Mouse (Mus musculus) limb, embryonic 15.5 days (tissue): ENCODE data around the gene 4430402I18Rik. TPM values are rescaled to one million over a fixed set of nuclear protein-coding genes. Genes with fewer than 3 reads are reported as not detected.

Experiments used
- ATAC-seq: fragments of 200-750 bp; cut with Nextera tagmentation; 2 replicates; pipeline ENCODE4 v1.8.0; 2017; ENCODE audit warnings: low read depth, moderate TSS enrichment; ENCODE audit not compliant: insufficient number of reproducible peaks, low FRiP score, low TSS enrichment
- H3K27ac ChIP-seq: fragments of 300-500 bp; sonication (generic); 2 replicates; pipeline ENCODE4 v1.5.1; 2015; ENCODE audit warnings: moderate library complexity, mild to moderate bottlenecking, inconsistent platforms
- H3K27me3 ChIP-seq: fragments of 300-500 bp; sonication (generic); 2 replicates; pipeline ENCODE4 v1.6.1; 2015; ENCODE audit warnings: inconsistent platforms
- H3K36me3 ChIP-seq: fragments of 300-500 bp; sonication (generic); 2 replicates; pipeline ENCODE4 v1.6.1; 2015; ENCODE audit warnings: inconsistent platforms
- H3K4me1 ChIP-seq: fragments of 300-500 bp; sonication (generic); 2 replicates; pipeline ENCODE4 v1.6.1; 2015; ENCODE audit warnings: inconsistent platforms
- H3K4me2 ChIP-seq: fragments of 300-500 bp; sonication (generic); 2 replicates; pipeline ENCODE4 v1.6.1; 2015; ENCODE audit warnings: mild to moderate bottlenecking, inconsistent platforms
- H3K4me3 ChIP-seq: fragments of 300-500 bp; sonication (generic); 2 replicates; pipeline ENCODE4 v1.5.1; 2015; ENCODE audit warnings: mild to moderate bottlenecking, inconsistent platforms
- H3K9ac ChIP-seq: fragments of 300-500 bp; sonication (generic); 2 replicates; pipeline ENCODE4 v1.6.1; 2015; ENCODE audit warnings: inconsistent platforms
- H3K9me3 ChIP-seq: fragments of 300-500 bp; sonication (generic); 2 replicates; pipeline ENCODE4 v1.6.1; 2016; ENCODE audit warnings: inconsistent platforms
- WGBS: fragments of 180-500 bp; shearing (Covaris S2); methylation state at CpG from one replicate; pipeline ENCODE4 v1.1.7; 2015; 5-methylcytosine and 5-hydroxymethylcytosine counted together
- polyA plus RNA-seq: library from polyadenylated mRNA; unstranded; fragments of >200 nt; fragmentation: Nextera tagmentation; extraction: Ambion mirVana; gene quantifications from 2 replicates; pipeline ENCODE4 v1.2.1, GENCODE M21; 2015

4430402I18Rik gene
- polyA plus RNA-seq, 1 experiment from 2014 or later = 0.47 TPM

DNA sequence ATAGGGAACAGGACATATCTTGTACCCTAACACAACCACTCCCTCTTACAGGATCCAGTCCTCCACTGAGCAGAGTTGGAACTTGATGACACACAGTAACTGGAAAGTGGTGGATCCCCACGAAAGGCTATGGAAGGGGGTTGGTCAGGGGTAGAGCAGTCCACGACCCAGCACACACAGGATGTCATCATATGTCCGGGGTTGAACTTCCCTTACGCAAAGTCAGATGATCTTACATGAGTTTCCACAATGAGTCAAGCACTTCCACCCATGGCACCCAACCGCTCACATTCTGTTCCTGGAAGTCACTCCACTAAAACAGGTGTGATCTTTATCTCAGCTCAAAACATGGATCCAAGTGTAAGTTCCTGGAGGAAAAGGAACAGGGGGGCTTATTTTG lies 49.8 kb downstream of the 4430402I18Rik start:
- no peak overlapping the region for H3K9ac ChIP-seq
- no peaks in the 10 kb centered on the region for H3K27me3 ChIP-seq
- H3K27ac ChIP-seq = no peak overlapping the region
- no peak overlapping the region for H3K4me2 ChIP-seq
- ATAC-seq = no peak
- H3K4me3 ChIP-seq = no peak overlapping the region
- no peaks in the 10 kb centered on the region for H3K36me3 ChIP-seq
- no peaks in the 10 kb centered on the region for H3K9me3 ChIP-seq
- 80% methylated on average over 5 of the region's 5 CpGs for WGBS
- H3K4me1 ChIP-seq = 0 out of 2 replicates have a peak, but pooled peaks cover 2% of the 10 kb centered on the region

DNA sequence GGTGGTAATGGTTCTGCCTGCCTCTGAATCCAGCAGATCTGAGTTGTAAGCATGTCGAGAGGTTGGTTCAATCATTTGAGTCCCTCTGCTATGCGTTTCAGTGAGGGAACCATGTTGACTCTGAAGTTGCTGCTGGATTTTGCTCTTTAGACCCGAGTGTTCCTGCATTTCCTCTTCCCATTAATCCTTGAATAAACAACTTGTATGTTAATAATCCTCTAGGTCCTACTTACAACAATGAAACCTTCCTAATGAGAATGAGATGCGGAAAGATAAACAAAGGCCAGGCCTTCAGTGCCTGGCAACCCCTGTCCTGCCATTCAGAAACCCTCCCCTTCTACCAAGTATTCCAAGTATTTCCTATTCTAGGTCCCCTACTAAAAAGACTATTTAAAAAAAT lies 51.1 kb downstream of the 4430402I18Rik start:
- Histone ChIP-seq H3K36me3 (no peaks in the 10 kb centered on the region), H3K4me2 (no peak overlapping the region), H3K4me1 (0 out of 2 replicates have a peak, but pooled peaks cover 2% of the 10 kb centered on the region), H3K27ac (no peak overlapping the region), H3K4me3 (no peak overlapping the region), H3K9me3 (no peaks in the 10 kb centered on the region), H3K9ac (no peak overlapping the region), H3K27me3 (no peaks in the 10 kb centered on the region)
- no peak for ATAC-seq
- 54% methylated on average over 4 of the region's 4 CpGs for WGBS

DNA sequence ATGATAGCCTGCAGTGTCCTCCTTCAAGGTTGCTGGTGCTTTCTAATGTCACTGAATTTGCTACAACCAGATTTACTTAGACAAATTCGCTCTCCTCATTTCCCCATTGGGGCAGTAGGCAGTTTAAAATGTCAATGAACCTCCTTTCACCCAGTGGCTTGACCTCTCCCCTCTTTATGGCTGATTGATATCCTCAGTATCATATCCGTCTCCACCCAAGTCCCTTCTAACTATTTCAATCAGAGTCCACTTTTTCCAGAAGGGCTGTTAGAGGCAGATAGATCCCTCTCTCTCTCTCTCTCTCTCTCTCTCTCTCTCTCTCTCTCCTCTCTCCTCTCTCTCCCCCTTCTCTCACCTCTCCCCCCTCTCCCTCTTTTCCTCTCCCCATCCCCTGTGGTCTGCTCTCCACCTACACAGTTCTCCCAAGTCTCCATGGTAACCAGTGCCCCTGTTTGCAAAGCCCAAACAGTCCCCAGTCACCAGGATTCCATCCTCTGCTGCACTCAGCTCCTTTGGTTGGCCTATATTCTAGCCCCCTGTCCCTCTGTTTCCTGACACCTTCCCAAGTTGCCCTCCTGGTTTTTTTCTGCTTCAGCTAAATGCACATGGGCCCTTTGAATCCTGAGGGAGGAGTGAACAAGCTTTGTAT lies 51.9 kb downstream of the 4430402I18Rik start:
- H3K9me3 ChIP-seq = no peaks in the 10 kb centered on the region
- H3K27ac ChIP-seq = no peak overlapping the region
- H3K4me1 ChIP-seq = 0 out of 2 replicates have a peak, but pooled peaks cover 2% of the 10 kb centered on the region
- H3K4me2 ChIP-seq = no peak overlapping the region
- H3K9ac ChIP-seq = no peak overlapping the region
- H3K36me3 ChIP-seq = no peaks in the 10 kb centered on the region
- ATAC-seq = no peak
- no peak overlapping the region for H3K4me3 ChIP-seq
- WGBS = 78% methylated on average over 2 of the region's 2 CpGs
- no peaks in the 10 kb centered on the region for H3K27me3 ChIP-seq

DNA sequence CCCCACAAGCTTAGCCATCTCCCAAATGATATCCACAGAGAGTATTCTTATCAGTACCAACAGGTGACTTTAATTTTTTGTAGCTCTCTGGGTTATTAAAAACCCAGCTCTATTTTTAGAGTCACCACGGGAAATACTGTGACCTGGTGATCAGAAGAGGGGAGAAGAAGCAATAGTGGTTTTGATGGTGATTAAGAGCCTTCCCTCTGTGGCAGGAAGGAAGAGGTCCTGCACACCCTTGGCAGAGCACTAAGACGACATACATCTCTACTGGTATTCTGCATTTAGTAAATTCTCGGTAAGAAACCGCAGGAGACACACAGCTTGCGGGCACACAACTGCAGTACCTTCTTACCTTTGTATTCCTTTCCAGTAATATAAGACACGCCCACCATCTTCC lies 53.0 kb downstream of the 4430402I18Rik start:
- Histone ChIP-seq H3K9me3 (no peaks in the 10 kb centered on the region), H3K27ac (no peak overlapping the region), H3K36me3 (no peaks in the 10 kb centered on the region), H3K9ac (no peak overlapping the region), H3K4me2 (no peak overlapping the region), H3K4me1 (0 out of 2 replicates have a peak, but pooled peaks cover 2% of the 10 kb centered on the region), H3K27me3 (no peaks in the 10 kb centered on the region), H3K4me3 (no peak overlapping the region)
- no peak for ATAC-seq
- WGBS = 76% methylated on average over 6 of the region's 6 CpGs

DNA sequence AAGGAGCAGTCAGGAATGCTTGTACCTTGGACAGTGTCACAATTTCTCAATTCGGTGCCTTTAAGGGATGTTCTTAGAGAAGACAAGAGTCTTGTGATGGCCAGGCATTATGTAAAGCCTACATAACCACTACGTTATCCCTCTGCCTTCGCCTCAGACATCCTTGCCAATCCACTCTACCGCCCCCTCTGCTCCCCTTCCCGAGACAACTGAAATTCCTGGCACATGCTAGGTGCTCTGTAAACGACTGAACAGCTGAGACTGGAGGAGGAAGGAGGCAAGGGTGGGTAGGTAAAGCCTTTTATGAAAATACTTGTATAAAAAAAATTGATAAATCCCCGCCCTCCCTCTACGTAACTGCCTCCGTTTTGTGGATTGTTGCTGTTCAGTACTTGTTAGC lies 58.9 kb downstream of the 4430402I18Rik start:
- no peak for ATAC-seq
- Histone ChIP-seq H3K27me3 (no peaks in the 10 kb centered on the region), H3K9me3 (no peaks in the 10 kb centered on the region), H3K4me3 (no peak overlapping the region), H3K27ac (no peak overlapping the region), H3K4me2 (no peak overlapping the region), H3K9ac (no peak overlapping the region), H3K4me1 (peaks cover 11% of the 10 kb centered on the region; the same call in 1 of the 2 replicates), H3K36me3 (no peaks in the 10 kb centered on the region)
- WGBS = 46% methylated on average over 9 of the region's 9 CpGs

DNA sequence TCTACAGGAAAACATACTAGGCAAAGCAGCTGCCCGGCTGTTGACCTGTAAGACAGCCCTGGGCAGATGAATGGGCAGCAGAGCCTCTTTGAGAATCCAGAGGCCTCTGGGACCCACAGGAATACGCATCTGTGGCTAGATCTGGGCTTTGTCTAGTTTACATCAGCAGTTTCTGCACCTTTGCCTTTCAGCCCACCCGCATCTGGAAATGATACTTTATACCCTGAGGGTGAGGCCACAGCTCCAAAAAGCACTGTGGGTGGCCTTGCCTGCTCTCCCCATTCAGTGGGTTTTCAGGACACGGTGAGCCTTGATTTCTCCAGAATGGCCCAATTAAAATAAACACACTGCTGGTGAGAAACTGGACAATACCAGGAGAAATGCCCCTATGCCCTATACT lies 59.4 kb downstream of the 4430402I18Rik start:
- H3K9ac ChIP-seq = no peak overlapping the region
- no peaks in the 10 kb centered on the region for H3K36me3 ChIP-seq
- WGBS = 21% methylated on average over 4 of the region's 4 CpGs
- H3K9me3 ChIP-seq = no peaks in the 10 kb centered on the region
- H3K4me3 ChIP-seq = no peak overlapping the region
- H3K4me1 ChIP-seq = peaks cover 11% of the 10 kb centered on the region; the same call in 1 of the 2 replicates
- no peaks in the 10 kb centered on the region for H3K27me3 ChIP-seq
- H3K27ac ChIP-seq = no peak overlapping the region
- ATAC-seq = no peak
- H3K4me2 ChIP-seq = no peak overlapping the region

DNA sequence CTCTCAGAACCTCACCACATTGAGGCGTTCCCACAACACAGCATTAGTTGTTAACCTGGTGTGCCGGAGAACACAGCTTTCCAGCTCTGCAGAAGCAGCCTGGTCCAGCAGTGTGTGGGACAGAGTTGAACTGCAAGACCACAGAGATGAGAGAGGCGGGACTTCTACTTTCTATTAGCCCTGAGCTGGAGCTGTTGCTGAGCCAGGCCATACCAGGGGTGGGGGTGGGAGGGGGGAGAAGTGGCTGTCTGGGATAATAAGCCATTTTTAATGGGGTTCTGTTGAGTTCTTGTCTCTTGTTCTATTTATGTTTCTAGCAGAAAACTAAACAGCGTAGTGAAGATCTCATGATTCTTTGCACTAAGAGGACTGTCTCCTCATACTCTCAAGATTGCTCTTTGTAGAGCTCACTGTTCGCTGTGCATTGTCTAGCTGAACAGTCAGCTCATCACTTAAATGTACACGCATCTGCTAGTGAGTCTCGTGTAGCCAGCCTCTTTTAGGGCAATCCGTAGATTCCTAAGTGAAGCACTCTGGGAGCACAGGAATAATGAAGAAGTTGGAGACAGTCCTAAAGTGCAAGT lies 64.0 kb downstream of the 4430402I18Rik start:
- Histone ChIP-seq H3K9ac (no peak overlapping the region), H3K4me1 (peaks cover 11% of the 10 kb centered on the region; the same call in 1 of the 2 replicates), H3K27me3 (no peaks in the 10 kb centered on the region), H3K4me3 (no peak overlapping the region), H3K4me2 (no peak overlapping the region), H3K36me3 (no peaks in the 10 kb centered on the region), H3K9me3 (no peaks in the 10 kb centered on the region), H3K27ac (no peak overlapping the region)
- WGBS = 82% methylated on average over 8 of the region's 8 CpGs
- ATAC-seq = no peak

DNA sequence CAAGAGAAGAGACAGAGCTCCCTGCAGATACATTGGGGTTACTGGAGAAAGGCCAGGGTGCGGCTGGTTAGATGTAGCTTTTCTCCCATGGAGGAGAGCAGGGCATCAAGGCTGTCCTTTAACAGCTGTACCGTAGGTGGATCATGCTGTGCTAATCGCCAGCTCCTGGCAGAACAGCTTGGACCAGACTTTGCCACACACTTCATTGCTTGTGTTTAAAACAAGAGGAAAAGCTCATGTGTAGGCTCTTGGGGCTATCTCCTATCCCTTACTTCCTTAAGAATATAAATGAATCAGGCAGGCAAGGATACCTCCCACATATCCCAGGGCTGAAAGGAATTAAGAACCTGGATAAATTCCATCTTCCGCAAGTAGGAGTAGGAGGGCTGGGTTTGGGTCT lies 64.8 kb downstream of the 4430402I18Rik start:
- Histone ChIP-seq H3K36me3 (no peaks in the 10 kb centered on the region), H3K9me3 (no peaks in the 10 kb centered on the region), H3K27me3 (no peaks in the 10 kb centered on the region), H3K9ac (no peak overlapping the region), H3K4me1 (peaks cover 5% of the 10 kb centered on the region; the same call in 1 of the 2 replicates), H3K4me2 (no peak overlapping the region), H3K27ac (no peak overlapping the region), H3K4me3 (no peak overlapping the region)
- ATAC-seq = no peak
- WGBS = 68% methylated on average over 4 of the region's 4 CpGs

DNA sequence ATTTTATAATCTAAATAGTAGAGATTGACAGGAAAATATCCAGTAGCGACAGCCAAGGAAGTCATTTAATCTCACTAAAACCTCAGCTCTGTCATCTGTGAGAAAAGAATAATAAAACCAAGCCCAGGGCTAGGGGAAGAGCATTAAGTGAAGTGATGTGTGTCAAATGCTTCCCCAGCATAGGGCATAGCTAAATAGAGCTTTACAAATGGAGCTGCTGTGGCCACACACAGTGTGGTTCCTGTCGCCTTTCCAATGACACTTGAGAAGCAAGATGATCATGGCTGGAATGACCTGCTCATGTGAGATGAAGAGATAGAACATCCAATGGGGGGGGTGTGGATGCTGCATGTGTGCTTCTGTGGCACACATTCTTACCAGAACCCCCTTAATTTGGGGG lies 65.5 kb downstream of the 4430402I18Rik start:
- Histone ChIP-seq H3K27me3 (no peaks in the 10 kb centered on the region), H3K9me3 (no peaks in the 10 kb centered on the region), H3K4me3 (no peak overlapping the region), H3K4me1 (0 out of 2 replicates have a peak, but pooled peaks cover 4% of the 10 kb centered on the region), H3K9ac (no peak overlapping the region), H3K36me3 (no peaks in the 10 kb centered on the region), H3K4me2 (no peak overlapping the region), H3K27ac (no peak overlapping the region)
- ATAC-seq = no peak
- WGBS = 65% methylated on average over 2 of the region's 2 CpGs

DNA sequence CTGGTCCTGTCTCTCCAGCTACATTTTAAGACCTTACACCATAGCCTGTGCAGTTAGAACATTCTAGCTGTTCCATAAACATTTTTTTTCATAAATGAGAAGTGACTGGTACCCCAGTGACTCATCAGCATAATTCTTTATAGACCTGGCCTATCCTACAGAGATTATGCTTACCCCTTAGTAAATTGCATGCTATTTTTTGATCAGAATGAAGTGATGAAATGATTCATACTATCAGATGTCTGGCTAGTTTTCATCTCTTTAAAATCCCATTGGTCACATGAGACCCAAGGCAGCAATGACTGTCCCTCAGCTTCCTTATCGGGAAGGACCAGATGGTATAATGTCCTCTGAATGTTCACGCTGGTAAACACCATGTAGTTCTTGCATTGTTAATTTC lies 66.8 kb downstream of the 4430402I18Rik start:
- H3K27me3 ChIP-seq = no peaks in the 10 kb centered on the region
- 87% methylated on average over 2 of the region's 2 CpGs for WGBS

DNA sequence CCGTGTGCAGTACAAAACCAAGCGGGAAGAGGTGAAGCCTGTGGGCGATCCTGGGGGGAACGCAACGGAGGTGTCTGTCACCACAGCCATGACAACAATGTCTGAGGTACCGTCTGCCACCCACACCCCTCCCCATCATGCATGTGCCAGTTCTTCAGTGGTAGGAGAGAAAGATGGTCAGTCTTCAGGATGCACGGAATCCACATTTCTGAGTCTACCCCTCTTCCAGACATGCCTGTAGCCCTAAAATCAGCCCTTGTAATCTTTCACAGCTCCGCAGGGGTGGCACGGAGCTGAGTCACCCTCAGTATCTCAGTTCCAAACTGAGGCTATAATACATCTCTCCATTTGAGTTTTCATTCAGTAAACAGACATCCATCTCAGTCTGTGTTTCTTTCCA lies 70.1 kb downstream of the 4430402I18Rik start:
- Histone ChIP-seq H3K27me3 (no peaks in the 10 kb centered on the region), H3K27ac (no peak overlapping the region), H3K4me3 (no peak overlapping the region), H3K9ac (no peak overlapping the region), H3K36me3 (no peaks in the 10 kb centered on the region), H3K4me1 (0 out of 2 replicates have a peak, but pooled peaks cover 5% of the 10 kb centered on the region), H3K4me2 (no peak overlapping the region), H3K9me3 (no peaks in the 10 kb centered on the region)
- no peak for ATAC-seq
- WGBS = 76% methylated on average over 9 of the region's 9 CpGs

More for the DNA sequence above, 66.8 kb downstream of the 4430402I18Rik start:
- Histone ChIP-seq H3K4me1 (0 out of 2 replicates have a peak, but pooled peaks cover 5% of the 10 kb centered on the region), H3K4me2 (no peak overlapping the region), H3K27ac (no peak overlapping the region), H3K4me3 (no peak overlapping the region), H3K36me3 (no peaks in the 10 kb centered on the region), H3K9ac (no peak overlapping the region), H3K9me3 (no peaks in the 10 kb centered on the region)
- no peak for ATAC-seq

DNA sequence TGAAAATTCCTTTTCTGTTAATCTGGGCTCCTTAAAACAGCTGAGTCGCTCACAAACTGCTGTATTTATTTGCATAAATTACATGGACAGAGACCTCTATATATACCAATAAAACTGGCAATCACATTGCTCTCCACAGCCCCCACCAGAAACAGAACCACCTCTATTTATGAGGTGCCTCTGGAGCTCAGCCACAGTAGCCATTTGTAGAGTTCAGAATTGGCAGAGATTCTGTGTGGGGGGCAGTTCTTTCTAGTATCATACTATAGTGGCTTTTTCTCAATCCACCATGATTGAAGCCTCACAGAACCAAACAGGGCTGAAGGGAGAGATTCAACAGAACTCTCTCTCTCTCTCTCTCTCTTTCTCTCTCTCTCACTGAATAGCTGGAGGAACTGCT lies 71.0 kb downstream of the 4430402I18Rik start:
- 50% methylated on average over 1 of the region's 1 CpGs for WGBS
- Histone ChIP-seq H3K4me1 (0 out of 2 replicates have a peak, but pooled peaks cover 5% of the 10 kb centered on the region), H3K9me3 (no peaks in the 10 kb centered on the region), H3K36me3 (no peaks in the 10 kb centered on the region), H3K4me3 (no peak overlapping the region), H3K4me2 (no peak overlapping the region), H3K27me3 (no peaks in the 10 kb centered on the region), H3K9ac (no peak overlapping the region), H3K27ac (no peak overlapping the region)
- ATAC-seq = no peak
